Mouse (Mus musculus): Measurements from ENCODE around the gene AL607142.1. TPM values are rescaled to one million over a fixed set of nuclear protein-coding genes. Genes with fewer than 3 reads are reported as not detected.

AL607142.1 gene
- total and polyA plus RNA-seq, 2 experiments: not detected

DNA sequence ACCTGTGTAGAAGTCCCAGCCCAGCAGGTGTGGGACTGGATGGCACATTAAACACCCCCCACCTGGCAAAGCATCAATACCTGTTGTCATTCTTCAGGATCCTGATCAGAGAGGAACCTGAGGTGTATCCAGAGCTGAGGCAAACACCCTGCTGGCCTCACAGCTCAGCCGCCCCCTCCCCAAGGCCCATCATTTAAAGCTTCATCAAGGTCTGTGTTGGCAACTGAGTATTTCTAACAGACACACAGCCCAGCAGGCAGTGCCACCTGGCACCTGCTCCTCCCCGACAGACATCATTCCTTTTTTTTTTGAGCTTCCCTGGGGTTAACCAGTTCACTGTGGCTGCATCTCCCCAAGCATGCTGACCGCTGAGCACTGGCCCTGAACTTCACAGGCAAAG, 50.7 kb downstream of the AL607142.1 start:
- Histone ChIP-seq H3K4me3 (ENCODE audit: insufficient read depth, low read depth, low read length) (no peak overlapping the region), H3K9ac (ENCODE audit: low read depth, low read length) (no peak overlapping the region), H3K27ac (replicated peaks; ENCODE audit: insufficient read depth, low read depth, low read length) (no peak overlapping the region), H3K36me3 (ENCODE audit: control insufficient read depth, insufficient read depth, low read length) (no peaks in the 10 kb centered on the region), H3K27me3 (ENCODE audit: control insufficient read depth, insufficient read depth, low read length) (no peaks in the 10 kb centered on the region), H3K79me2 (ENCODE audit: control insufficient read depth, insufficient read depth, low read length) (no peaks in the 10 kb centered on the region), H3K4me1 (ENCODE audit: control insufficient read depth, insufficient read depth, low read length) (no peaks in the 10 kb centered on the region)
- DNase-seq (ENCODE audit: extremely low read depth, low read depth, low spot score): no peak
- WGBS: 85% methylated on average over 3 of the region's 3 CpGs
- TF ChIP-seq POLR2A (IDR thresholded peaks at IDR 0.05; ENCODE audit: extremely low read depth, insufficient read depth, low read length) (no peak), CTCF (IDR thresholded peaks at IDR 0.05; ENCODE audit: low read depth, low read length) (no peak)

GRCm38 (mm10) chr4:120116312-120116711, 51.5 kb downstream of the AL607142.1 start:
- H3K9ac ChIP-seq (ENCODE audit: low read depth, low read length): no peak overlapping the region
- H3K79me2 ChIP-seq (ENCODE audit: control insufficient read depth, insufficient read depth, low read length): no peaks in the 10 kb centered on the region
- 58% methylated on average over 1 of the region's 1 CpGs for WGBS
- TF ChIP-seq POLR2A (IDR thresholded peaks at IDR 0.05; ENCODE audit: extremely low read depth, insufficient read depth, low read length): no peak
- no peak for TF ChIP-seq CTCF (IDR thresholded peaks at IDR 0.05; ENCODE audit: low read depth, low read length)
- DNase-seq (ENCODE audit: extremely low read depth, low read depth, low spot score): no peak
- no peaks in the 10 kb centered on the region for H3K27me3 ChIP-seq (ENCODE audit: control insufficient read depth, insufficient read depth, low read length)
- no peaks in the 10 kb centered on the region for H3K4me1 ChIP-seq (ENCODE audit: control insufficient read depth, insufficient read depth, low read length)
- no peak overlapping the region for H3K27ac ChIP-seq (replicated peaks; ENCODE audit: insufficient read depth, low read depth, low read length)
- H3K4me3 ChIP-seq (ENCODE audit: insufficient read depth, low read depth, low read length): no peak overlapping the region
- H3K36me3 ChIP-seq (ENCODE audit: control insufficient read depth, insufficient read depth, low read length): no peaks in the 10 kb centered on the region

GRCm38 (mm10) chr4:120120276-120120675, 55.5 kb downstream of the AL607142.1 start:
- H3K4me3 ChIP-seq (ENCODE audit: insufficient read depth, low read depth, low read length): no peak overlapping the region
- H3K36me3 ChIP-seq (ENCODE audit: control insufficient read depth, insufficient read depth, low read length): no peaks in the 10 kb centered on the region
- H3K79me2 ChIP-seq (ENCODE audit: control insufficient read depth, insufficient read depth, low read length): no peaks in the 10 kb centered on the region
- peak; percentile 42 for DNase-seq (ENCODE audit: extremely low read depth, low read depth, low spot score)
- no peaks in the 10 kb centered on the region for H3K4me1 ChIP-seq (ENCODE audit: control insufficient read depth, insufficient read depth, low read length)
- no peak for TF ChIP-seq POLR2A (IDR thresholded peaks at IDR 0.05; ENCODE audit: extremely low read depth, insufficient read depth, low read length)
- peak; percentile 98 for TF ChIP-seq CTCF (IDR thresholded peaks at IDR 0.05; ENCODE audit: low read depth, low read length)
- H3K27me3 ChIP-seq (ENCODE audit: control insufficient read depth, insufficient read depth, low read length): no peaks in the 10 kb centered on the region
- 29% methylated on average over 8 of the region's 8 CpGs for WGBS
- H3K27ac ChIP-seq (replicated peaks; ENCODE audit: insufficient read depth, low read depth, low read length): no peak overlapping the region
- H3K9ac ChIP-seq (ENCODE audit: low read depth, low read length): no peak overlapping the region

DNA sequence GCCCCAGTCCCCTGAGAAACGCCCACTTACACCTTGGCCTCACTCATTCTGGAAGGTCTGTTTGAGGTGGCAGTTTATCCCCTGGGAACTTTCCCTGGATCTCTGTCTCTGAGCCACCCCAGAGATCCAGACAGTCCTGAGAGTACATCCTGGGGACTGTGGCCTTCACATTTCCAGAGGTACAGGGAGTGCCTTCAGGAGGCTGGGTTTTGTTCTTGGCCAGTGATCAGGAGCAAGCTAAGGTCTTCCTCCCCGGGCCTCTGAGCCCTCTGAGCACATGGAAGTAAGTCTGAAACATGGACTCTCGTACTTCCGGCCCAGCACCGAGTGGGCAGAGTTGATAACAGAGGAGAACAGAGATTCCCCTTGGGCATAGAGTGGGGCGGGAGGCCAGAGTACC, 59.9 kb downstream of the AL607142.1 start:
- Histone ChIP-seq H3K79me2 (ENCODE audit: control insufficient read depth, insufficient read depth, low read length) (no peaks in the 10 kb centered on the region), H3K9ac (ENCODE audit: low read depth, low read length) (no peak overlapping the region), H3K4me3 (ENCODE audit: insufficient read depth, low read depth, low read length) (no peak overlapping the region), H3K36me3 (ENCODE audit: control insufficient read depth, insufficient read depth, low read length) (no peaks in the 10 kb centered on the region), H3K27ac (replicated peaks; ENCODE audit: insufficient read depth, low read depth, low read length) (no peak overlapping the region), H3K27me3 (ENCODE audit: control insufficient read depth, insufficient read depth, low read length) (no peaks in the 10 kb centered on the region), H3K4me1 (ENCODE audit: control insufficient read depth, insufficient read depth, low read length) (0 out of 2 replicates have a peak, but pooled peaks cover 4% of the 10 kb centered on the region)
- TF ChIP-seq POLR2A (IDR thresholded peaks at IDR 0.05; ENCODE audit: extremely low read depth, insufficient read depth, low read length): no peak
- no peak for DNase-seq (ENCODE audit: extremely low read depth, low read depth, low spot score)
- WGBS: 84% methylated on average over 6 of the region's 6 CpGs

DNA sequence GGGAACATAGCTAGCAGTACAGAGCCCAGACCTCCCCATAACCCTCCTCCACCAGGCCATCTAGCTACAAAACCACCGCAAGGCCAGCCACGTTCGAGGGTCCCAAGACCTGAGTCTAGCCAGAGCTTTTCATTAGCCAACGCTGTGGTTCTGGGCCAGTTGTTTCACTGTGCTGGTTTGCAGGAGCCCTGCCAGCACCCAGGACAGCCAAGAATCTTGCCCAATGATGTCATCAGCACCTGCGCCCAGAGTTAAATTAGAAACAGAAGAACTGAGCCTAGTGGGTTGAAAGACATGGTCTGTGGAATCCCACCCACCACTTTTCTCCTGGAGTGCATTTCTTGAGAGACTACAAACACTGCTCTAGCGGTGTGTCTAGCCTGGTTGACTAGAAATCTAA, 61.3 kb downstream of the AL607142.1 start:
- no peak for TF ChIP-seq CTCF (IDR thresholded peaks at IDR 0.05; ENCODE audit: low read depth, low read length)
- TF ChIP-seq POLR2A (IDR thresholded peaks at IDR 0.05; ENCODE audit: extremely low read depth, insufficient read depth, low read length): no peak
- 44% methylated on average over 6 of the region's 6 CpGs for WGBS
- peak; percentile 72 for DNase-seq (ENCODE audit: extremely low read depth, low read depth, low spot score)
- Histone ChIP-seq H3K4me3 (ENCODE audit: insufficient read depth, low read depth, low read length) (no peak overlapping the region), H3K36me3 (ENCODE audit: control insufficient read depth, insufficient read depth, low read length) (no peaks in the 10 kb centered on the region), H3K27me3 (ENCODE audit: control insufficient read depth, insufficient read depth, low read length) (no peaks in the 10 kb centered on the region), H3K9ac (ENCODE audit: low read depth, low read length) (no peak overlapping the region), H3K27ac (replicated peaks; ENCODE audit: insufficient read depth, low read depth, low read length) (no peak overlapping the region), H3K4me1 (ENCODE audit: control insufficient read depth, insufficient read depth, low read length) (0 out of 2 replicates have a peak, but pooled peaks cover 4% of the 10 kb centered on the region), H3K79me2 (ENCODE audit: control insufficient read depth, insufficient read depth, low read length) (no peaks in the 10 kb centered on the region)

GRCm38 (mm10) chr4:120127333-120127732, 62.5 kb downstream of the AL607142.1 start:
- Histone ChIP-seq H3K36me3 (ENCODE audit: control insufficient read depth, insufficient read depth, low read length) (no peaks in the 10 kb centered on the region), H3K27me3 (ENCODE audit: control insufficient read depth, insufficient read depth, low read length) (no peaks in the 10 kb centered on the region), H3K9ac (ENCODE audit: low read depth, low read length) (no peak overlapping the region), H3K4me1 (ENCODE audit: control insufficient read depth, insufficient read depth, low read length) (0 out of 2 replicates have a peak, but pooled peaks cover 4% of the 10 kb centered on the region), H3K27ac (replicated peaks; ENCODE audit: insufficient read depth, low read depth, low read length) (no peak overlapping the region), H3K79me2 (ENCODE audit: control insufficient read depth, insufficient read depth, low read length) (no peaks in the 10 kb centered on the region), H3K4me3 (ENCODE audit: insufficient read depth, low read depth, low read length) (no peak overlapping the region)
- no peak for DNase-seq (ENCODE audit: extremely low read depth, low read depth, low spot score)
- WGBS: 83% methylated on average over 3 of the region's 3 CpGs
- TF ChIP-seq POLR2A (IDR thresholded peaks at IDR 0.05; ENCODE audit: extremely low read depth, insufficient read depth, low read length) (no peak), CTCF (IDR thresholded peaks at IDR 0.05; ENCODE audit: low read depth, low read length) (no peak)

All from liver, adult 2 months (tissue).